Mouse (Mus musculus) liver, embryonic 14.5 days (tissue): ENCODE results near the gene Rab3c. TPM values are rescaled to one million over a fixed set of nuclear protein-coding genes. Genes with fewer than 3 reads are reported as not detected.

Experiments used
- ATAC-seq: fragments of 200-750 bp; cut with Nextera tagmentation; 2 replicates; pipeline ENCODE4 v1.8.0; 2017; ENCODE audit warnings: moderate number of reproducible peaks, mild to moderate bottlenecking, moderate library complexity; ENCODE audit not compliant: insufficient read depth
- DNase-seq, 3 experiments: peaks; one replicate each; pipeline ENCODE4 v3.0.0-alpha.2; 2012 to 2013; ENCODE audit warnings: low read depth in 3 of 3, low spot score in 3 of 3
- H3K27ac ChIP-seq: fragments of 300-500 bp; sonication (generic); 2 replicates; pipeline ENCODE4 v1.5.1; 2014; ENCODE audit warnings: moderate library complexity, mild to moderate bottlenecking, control low read depth, inconsistent platforms
- H3K27me3 ChIP-seq: fragments of 300-500 bp; sonication (generic); 2 replicates; pipeline ENCODE4 v1.6.1; 2014; ENCODE audit warnings: mild to moderate bottlenecking, low read length, moderate library complexity; ENCODE audit not compliant: control insufficient read depth, insufficient read depth
- H3K36me3 ChIP-seq: fragments of 300-500 bp; sonication (generic); replicated peaks from 2 replicates; pipeline ENCODE4 v1.6.1; 2014; ENCODE audit warnings: low read depth; ENCODE audit not compliant: control insufficient read depth, insufficient read depth
- H3K4me1 ChIP-seq, 2 experiments: fragments of 200-500 bp in 1 of 2; fragments of 300-500 bp in 1 of 2; sonication (generic) in 1 of 2; replicated peaks; 2 replicates each; pipeline ENCODE4 v1.6.1; 2012 to 2014; ENCODE audit warnings: antibody characterized with exemption in 1 of 2, inconsistent platforms in 1 of 2, low read length in 1 of 2; ENCODE audit not compliant: control insufficient read depth in 2 of 2, insufficient read depth in 2 of 2
- H3K4me2 ChIP-seq: fragments of 300-500 bp; sonication (generic); 2 replicates; pipeline ENCODE4 v1.6.1; 2014; ENCODE audit warnings: low read depth, mild to moderate bottlenecking, control low read depth, moderate library complexity
- H3K4me3 ChIP-seq, 2 experiments: fragments of 200-500 bp in 1 of 2; fragments of 300-500 bp in 1 of 2; sonication (generic) in 1 of 2; 2 replicates each; pipeline ENCODE4 v1.5.1; 2012 to 2014; ENCODE audit warnings: low read depth in 2 of 2, low read length in 2 of 2, mild to moderate bottlenecking in 2 of 2, control low read depth in 1 of 2, inconsistent platforms in 1 of 2, moderate library complexity in 1 of 2; ENCODE audit not compliant: insufficient read depth in 1 of 2
- H3K9ac ChIP-seq: fragments of 300-500 bp; sonication (generic); replicated peaks from 2 replicates; pipeline ENCODE4 v1.6.1; 2014; ENCODE audit warnings: mild to moderate bottlenecking, control low read depth, moderate library complexity
- H3K9me3 ChIP-seq: fragments of 300-500 bp; sonication (generic); 2 replicates; pipeline ENCODE4 v1.6.1; 2016; ENCODE audit warnings: low read length, mixed read lengths; ENCODE audit not compliant: control insufficient read depth
- CTCF ChIP-seq: IDR thresholded peaks from 2 replicates; pipeline ENCODE4 v1.5.1; 2016; ENCODE audit warnings: antibody characterized with exemption, low read depth, control low read depth
- EP300 ChIP-seq: IDR thresholded peaks from 2 replicates; pipeline ENCODE4 v1.6.1; 2016; ENCODE audit warnings: antibody characterized with exemption, low read depth
- WGBS: fragments of 180-500 bp; shearing (Covaris S2); extraction: QIAGEN DNeasy Blood & Tissue Kit; methylation state at CpG from one replicate; pipeline ENCODE4 v1.1.7; 2014; ENCODE audit not compliant: insufficient replicate concordance; 5-methylcytosine and 5-hydroxymethylcytosine counted together
- polyA plus RNA-seq, 2 experiments: library from polyadenylated mRNA; depleted of rRNA in 1 of 2; stranded (reverse) in 1 of 2; unstranded in 1 of 2; fragments of >200 nt; fragmentation: Nextera tagmentation in 1 of 2; extraction: Ambion mirVana in 1 of 2; gene quantifications; 2 replicates each; pipeline versions ENCODE4 v1.2.1 to v1.2.3; 2012 to 2014

Rab3c gene
- polyA plus RNA-seq, 2 experiments: under 0.01 TPM; not detected in 1

DNA sequence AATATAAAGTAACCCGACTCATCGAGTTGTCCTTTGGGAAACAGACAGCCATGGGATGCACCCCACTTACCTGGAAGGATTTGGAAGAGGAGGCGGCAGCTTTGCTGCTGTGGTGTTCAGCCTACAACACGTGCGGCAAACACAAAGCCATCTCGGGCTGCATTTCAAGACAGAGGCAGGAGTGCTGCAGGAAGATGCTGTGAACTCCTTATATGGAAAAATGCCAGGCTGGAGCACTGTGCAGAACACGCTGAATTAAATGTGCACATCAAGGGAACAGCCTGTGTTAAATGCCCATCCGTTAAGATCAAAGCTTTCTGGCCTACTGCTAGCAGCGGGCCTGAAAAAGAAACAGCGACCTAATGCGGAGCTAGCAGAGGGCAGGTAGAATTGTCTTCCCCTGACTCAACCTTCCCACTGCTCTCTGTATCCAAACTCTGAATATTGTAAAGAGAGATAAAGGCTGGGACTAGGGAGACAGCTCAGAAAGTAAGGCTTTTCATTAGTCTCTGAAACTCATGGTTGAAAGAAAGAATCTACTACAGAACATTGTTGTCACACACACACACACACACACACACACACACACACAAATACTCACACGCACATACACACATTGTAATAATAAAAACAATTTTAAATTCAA, 153.1 kb downstream of the Rab3c start:
- no peaks in the 10 kb centered on the region for H3K4me1 ChIP-seq
- H3K36me3 ChIP-seq: no peaks in the 10 kb centered on the region
- TF ChIP-seq EP300 (no peak), CTCF (no peak)
- WGBS: 73% methylated on average over 12 of the region's 12 CpGs
- H3K9ac ChIP-seq: no peak overlapping the region
- no peaks in the 10 kb centered on the region for H3K27me3 ChIP-seq
- no peaks in the 10 kb centered on the region for H3K9me3 ChIP-seq
- H3K27ac ChIP-seq: no peak overlapping the region
- H3K4me2 ChIP-seq: no peak overlapping the region
- no peak overlapping the region for H3K4me3 ChIP-seq
- ATAC-seq (no peak), DNase-seq (no peak)

DNA sequence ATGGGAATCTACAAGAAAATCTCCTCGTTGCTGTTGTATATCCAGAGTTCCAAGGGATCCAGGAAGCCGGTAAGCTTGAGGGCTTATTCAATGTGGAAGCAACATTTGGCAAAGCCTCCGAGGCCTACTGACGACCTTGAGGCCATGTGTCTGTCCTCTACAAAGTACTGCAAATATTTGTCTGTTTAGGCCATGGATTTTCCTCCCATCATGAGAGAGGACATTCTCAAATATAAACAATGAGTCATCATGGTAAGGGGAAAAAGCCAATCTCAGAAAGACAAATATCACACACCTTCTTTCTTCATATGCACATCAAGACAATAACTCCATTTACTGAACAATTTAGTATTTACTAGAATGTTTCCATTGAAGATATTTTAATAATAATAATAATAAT, 158.0 kb downstream of the Rab3c start:
- Histone ChIP-seq H3K4me2 (no peak overlapping the region), H3K9me3 (no peaks in the 10 kb centered on the region), H3K27ac (no peak overlapping the region), H3K4me1 (no peaks in the 10 kb centered on the region), H3K9ac (no peak overlapping the region), H3K4me3 (no peak overlapping the region), H3K36me3 (no peaks in the 10 kb centered on the region), H3K27me3 (no peaks in the 10 kb centered on the region)
- no peak for ATAC-seq
- TF ChIP-seq EP300: no peak
- TF ChIP-seq CTCF: no peak
- WGBS: 54% methylated on average over 4 of the region's 4 CpGs
- DNase-seq: no peak

DNA sequence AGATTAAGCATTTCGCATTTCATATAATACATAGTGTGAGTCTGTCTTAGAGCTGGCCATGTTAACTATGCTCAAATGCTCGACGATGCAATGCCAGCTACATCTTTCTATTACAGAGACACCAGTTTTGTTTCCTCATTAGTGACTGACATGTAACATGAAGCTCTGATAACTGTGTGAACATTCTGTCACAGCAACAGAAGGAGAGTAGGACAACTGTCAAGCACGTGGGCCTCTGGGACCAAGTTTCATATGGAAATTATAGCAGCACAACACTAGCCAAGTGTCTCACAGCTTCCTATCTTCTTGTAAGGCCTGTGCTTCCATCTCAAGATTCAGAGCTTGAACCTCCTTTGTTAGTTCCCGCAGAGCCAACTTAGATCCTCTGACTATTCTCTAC, 163.9 kb downstream of the Rab3c start:
- DNase-seq (no peak), ATAC-seq (no peak)
- Histone ChIP-seq H3K27me3 (no peaks in the 10 kb centered on the region), H3K4me2 (no peak overlapping the region), H3K4me1 (no peaks in the 10 kb centered on the region), H3K4me3 (no peak overlapping the region), H3K27ac (no peak overlapping the region), H3K9me3 (no peaks in the 10 kb centered on the region), H3K9ac (no peak overlapping the region), H3K36me3 (no peaks in the 10 kb centered on the region)
- no peak for TF ChIP-seq EP300
- no peak for TF ChIP-seq CTCF
- WGBS: 61% methylated on average over 5 of the region's 5 CpGs

DNA sequence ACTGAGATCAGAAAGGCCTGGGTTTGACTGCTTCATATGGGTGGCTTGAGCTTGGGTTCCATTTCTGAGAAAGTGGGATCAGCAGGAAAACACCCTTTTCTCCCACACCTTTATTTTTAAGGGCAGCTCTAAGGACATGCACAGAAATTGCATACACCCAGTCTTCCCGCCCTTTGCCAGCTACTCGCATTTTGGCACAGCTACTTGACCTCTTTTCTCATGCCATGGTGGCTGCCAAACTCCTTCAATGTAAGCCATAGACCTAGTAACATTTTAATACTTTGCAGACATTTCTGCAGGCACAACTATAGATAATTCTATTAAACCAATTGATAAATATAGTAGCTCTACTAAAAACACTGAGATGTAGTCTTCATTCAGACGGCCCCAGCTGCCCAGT, 164.5 kb downstream of the Rab3c start:
- Histone ChIP-seq H3K4me2 (no peak overlapping the region), H3K27me3 (no peaks in the 10 kb centered on the region), H3K4me3 (no peak overlapping the region), H3K9ac (no peak overlapping the region), H3K36me3 (no peaks in the 10 kb centered on the region), H3K9me3 (no peaks in the 10 kb centered on the region), H3K4me1 (no peaks in the 10 kb centered on the region), H3K27ac (no peak overlapping the region)
- WGBS: 63% methylated on average over 3 of the region's 3 CpGs
- DNase-seq (no peak), ATAC-seq (no peak)
- no peak for TF ChIP-seq CTCF
- TF ChIP-seq EP300: no peak

DNA sequence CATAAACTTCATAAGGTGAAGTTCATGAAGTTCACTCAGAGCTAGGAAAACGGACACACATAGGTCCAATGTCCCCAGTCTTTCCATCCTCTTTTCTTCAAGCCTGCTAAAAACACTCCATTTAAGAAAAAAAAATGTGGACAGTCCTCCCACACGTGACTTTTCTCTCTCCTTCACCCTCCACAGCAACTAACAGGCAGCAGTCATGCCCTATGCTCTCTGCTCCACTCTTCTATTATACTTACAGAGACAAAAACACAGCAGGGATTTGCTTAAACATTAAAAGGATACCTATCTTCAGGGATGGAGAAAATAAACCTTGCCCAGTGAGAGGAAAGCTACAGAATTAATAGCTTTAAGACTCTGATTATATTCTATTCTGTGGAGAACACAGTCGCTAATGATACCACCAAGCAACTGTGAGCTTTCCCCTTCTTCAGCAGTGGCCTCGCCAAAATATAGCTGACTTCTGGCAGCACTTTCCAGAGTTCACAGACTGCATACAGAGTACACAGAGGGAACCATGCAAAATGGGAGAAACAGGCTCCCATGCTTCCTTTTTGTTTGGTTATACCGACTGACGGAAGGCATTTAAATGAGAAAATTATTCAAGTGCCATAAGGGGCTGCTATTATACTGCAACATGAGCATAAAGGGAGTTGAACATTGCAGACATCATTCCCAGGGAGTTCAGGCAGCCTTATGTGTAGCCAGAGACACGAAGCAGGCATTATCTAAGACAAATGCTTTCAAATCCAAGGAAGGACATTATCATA, 165.7 kb downstream of the Rab3c start:
- H3K4me3 ChIP-seq: no peak overlapping the region
- H3K4me2 ChIP-seq: no peak overlapping the region
- H3K9ac ChIP-seq: no peak overlapping the region
- 53% methylated on average over 7 of the region's 7 CpGs for WGBS
- H3K36me3 ChIP-seq: no peaks in the 10 kb centered on the region
- DNase-seq (no peak), ATAC-seq (no peak)
- no peaks in the 10 kb centered on the region for H3K4me1 ChIP-seq
- no peaks in the 10 kb centered on the region for H3K27me3 ChIP-seq
- TF ChIP-seq CTCF: no peak
- no peak for TF ChIP-seq EP300
- no peak overlapping the region for H3K27ac ChIP-seq
- H3K9me3 ChIP-seq: no peaks in the 10 kb centered on the region
